Mouse (Mus musculus) CH12.LX (cell line): ENCODE data around the gene Shtn1.

ENCODE experiments used
- CHD1 ChIP-seq: IDR thresholded peaks from 2 replicates; pipeline ENCODE4 v1.6.1; 2012; ENCODE audit warnings: low read depth, low read length, improper control_type of control experiment, inconsistent platforms
- CHD2 ChIP-seq: IDR thresholded peaks from 2 replicates; pipeline ENCODE4 v1.6.1; 2011; ENCODE audit warnings: low read length, improper control_type of control experiment
- CTCF ChIP-seq, 2 experiments: IDR thresholded peaks in 1 of 2; conservative IDR thresholded peaks in 1 of 2; 2 replicates each; pipeline ENCODE4 v1.5.1; 2011 to 2012; ENCODE audit warnings: low read depth in 2 of 2, low read length in 2 of 2, improper control_type of control experiment in 1 of 2, inconsistent platforms in 1 of 2, mild to moderate bottlenecking in 1 of 2, moderate library complexity in 1 of 2
- POLR2A ChIP-seq: IDR thresholded peaks from 2 replicates; pipeline ENCODE4 v1.6.1; 2011; ENCODE audit warnings: low read depth, mild to moderate bottlenecking, improper control_type of control experiment, low read length
- TBP ChIP-seq: conservative IDR thresholded peaks from 2 replicates; pipeline ENCODE4 v1.6.1; 2011; ENCODE audit warnings: low read depth, low read length, improper control_type of control experiment
- TCF12 ChIP-seq: IDR thresholded peaks from 2 replicates; pipeline ENCODE4 v1.6.1; 2014; ENCODE audit warnings: low read depth, mild to moderate bottlenecking, inconsistent platforms, low read length, improper control_type of control experiment
- UBTF ChIP-seq: IDR thresholded peaks from 2 replicates; pipeline ENCODE4 v1.6.1; 2012; ENCODE audit warnings: low read depth, mild to moderate bottlenecking, inconsistent platforms, low read length, improper control_type of control experiment, moderate library complexity
- ZC3H11A ChIP-seq: IDR thresholded peaks from 2 replicates; pipeline ENCODE4 v1.6.1; 2012; ENCODE audit warnings: low read depth, mild to moderate bottlenecking, inconsistent platforms, low read length, improper control_type of control experiment

DNA sequence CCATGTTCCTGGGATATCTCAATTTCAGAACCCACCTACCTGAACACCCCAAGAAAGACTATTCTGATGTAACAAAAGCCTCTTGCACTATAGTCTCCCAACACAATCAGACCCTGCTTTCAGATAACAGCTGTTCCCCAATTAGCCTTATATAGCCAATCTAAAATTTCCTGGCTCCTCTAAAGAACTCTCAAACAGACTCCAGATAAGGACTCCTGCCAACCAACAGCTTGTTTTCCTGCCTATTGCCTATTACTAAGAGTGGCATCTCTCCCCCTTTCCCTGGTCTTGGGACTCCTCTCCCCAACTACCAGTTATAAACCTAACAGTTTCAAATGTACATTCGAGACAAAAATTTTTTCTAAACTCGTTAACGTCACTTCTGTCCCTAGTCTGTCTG lies 124.4 kb downstream of the Shtn1 start:
- TF ChIP-seq TBP = no peak
- no peak for TF ChIP-seq CTCF (conservative IDR thresholded peaks at IDR 0.05 in 1 of 2, IDR thresholded peaks at IDR 0.05 in 1 of 2; ENCODE audit: low read depth in 2 of 2, low read length in 2 of 2)
- TF ChIP-seq ZC3H11A = no peak
- no peak for TF ChIP-seq POLR2A
- TF ChIP-seq UBTF = no peak
- TF ChIP-seq CHD2 = no peak
- TF ChIP-seq CHD1 = no peak
- no peak for TF ChIP-seq TCF12
